8 mouse cellular contexts compared by ENCODE assay signal in genomic region chr19:41264331-41264799, GRCm38 (mm10). TPM values are rescaled to one million over a fixed set of nuclear protein-coding genes. Genes with fewer than 3 reads are reported as not detected.
DNase-seq lines count a peak whose midpoint lies in the region; ATAC-seq lines count a peak whose summit lies in the region.

No protein-coding gene starts in this region.

- no peaks in the 10 kb centered on the region for H3K36me3 ChIP-seq in kidney, embryonic 14.5 days (ENCODE audit: control insufficient read depth, insufficient read depth, low read length)
- H3K36me3 ChIP-seq in forebrain, embryonic 10.5 days (replicated peaks), result peaks cover 9% of the 10 kb centered on the region; the same call in 1 of the 2 replicates
- no peaks in the 10 kb centered on the region for H3K36me3 ChIP-seq in limb, embryonic 15.5 days
- peaks cover 2% of the 10 kb centered on the region; the same call in 1 of the 2 replicates for H3K36me3 ChIP-seq in stomach, embryonic 14.5 days (ENCODE audit: control insufficient read depth, insufficient read depth, low read length)

- H3K9ac ChIP-seq in kidney, embryonic 14.5 days (ENCODE audit: low read depth, low read length), result peak overlapping the region; percentile 98
- H3K9ac ChIP-seq in limb, embryonic 15.5 days, result peak overlapping the region; percentile 95
- H3K9ac ChIP-seq in stomach, embryonic 14.5 days (replicated peaks; ENCODE audit: low read depth, low read length), result peak overlapping the region; percentile 85

- 33% methylated on average over 13 of the region's 13 CpGs for WGBS in kidney, embryonic 14.5 days
- 43% methylated on average over 13 of the region's 13 CpGs for WGBS in forebrain, embryonic 10.5 days
- 30% methylated on average over 13 of the region's 13 CpGs for WGBS in limb, embryonic 15.5 days
- WGBS in stomach, embryonic 14.5 days, result 33% methylated on average over 13 of the region's 13 CpGs

- peak overlapping the region; percentile 98 for H3K27ac ChIP-seq in kidney, embryonic 14.5 days (ENCODE audit: low read depth, low read length)
- peak overlapping the region; percentile 98 for H3K27ac ChIP-seq in forebrain, embryonic 10.5 days
- H3K27ac ChIP-seq in limb, embryonic 15.5 days, result peak overlapping the region; percentile 98
- H3K27ac ChIP-seq in stomach, embryonic 14.5 days (ENCODE audit: low read length), result peak overlapping the region; percentile 96

- peak overlapping the region; percentile 45 for H3K4me2 ChIP-seq in kidney, embryonic 14.5 days (replicated peaks; ENCODE audit: low read depth, low read length)
- peak overlapping the region; percentile 59 for H3K4me2 ChIP-seq in limb, embryonic 15.5 days
- peak overlapping the region; percentile 45 for H3K4me2 ChIP-seq in stomach, embryonic 14.5 days (replicated peaks; ENCODE audit: low read depth, low read length)

- no peaks in the 10 kb centered on the region for H3K9me3 ChIP-seq in kidney, embryonic 14.5 days (ENCODE audit: control insufficient read depth, low read length)
- H3K9me3 ChIP-seq in forebrain, embryonic 10.5 days, result no peaks in the 10 kb centered on the region
- no peaks in the 10 kb centered on the region for H3K9me3 ChIP-seq in limb, embryonic 15.5 days
- H3K9me3 ChIP-seq in stomach, embryonic 14.5 days (ENCODE audit: control insufficient read depth, low read depth, low read length), result no peaks in the 10 kb centered on the region

- peak overlapping the region; percentile 95 for H3K4me3 ChIP-seq in kidney, embryonic 14.5 days (ENCODE audit: low read length)
- H3K4me3 ChIP-seq in forebrain, embryonic 10.5 days, result peak overlapping the region; percentile 96
- peak overlapping the region; percentile 89 for H3K4me3 ChIP-seq in limb, embryonic 15.5 days
- H3K4me3 ChIP-seq in stomach, embryonic 14.5 days (ENCODE audit: low read depth, low read length), result peak overlapping the region; percentile 95

- DNase-seq in kidney, postnatal 10 days, result no peak
- DNase-seq in MEL-GATA-1-ER (ENCODE audit: extremely low read depth, low read depth), result peak; percentile 44
- no peak for DNase-seq in forebrain, embryonic 10.5 days (ENCODE audit: extremely low spot score, low spot score)
- DNase-seq in natural killer cell, adult 2 months (ENCODE audit: low spot score in 2 of 2), result no peak
- DNase-seq in kidney, postnatal 4 days, result no peak

- peaks cover 10% of the 10 kb centered on the region; the same call in 1 of the 2 replicates for H3K4me1 ChIP-seq in kidney, embryonic 14.5 days (ENCODE audit: control insufficient read depth, insufficient read depth, low read length)
- peaks cover 40% of the 10 kb centered on the region for H3K4me1 ChIP-seq in forebrain, embryonic 10.5 days
- H3K4me1 ChIP-seq in limb, embryonic 15.5 days, result peaks cover 23% of the 10 kb centered on the region
- H3K4me1 ChIP-seq in stomach, embryonic 14.5 days (ENCODE audit: control insufficient read depth, insufficient read depth, low read length), result peaks cover 16% of the 10 kb centered on the region

- H3K27me3 ChIP-seq in kidney, embryonic 14.5 days (ENCODE audit: control insufficient read depth, insufficient read depth, low read length), result no peaks in the 10 kb centered on the region
- no peaks in the 10 kb centered on the region for H3K27me3 ChIP-seq in forebrain, embryonic 10.5 days (ENCODE audit: poor library complexity, severe bottlenecking)
- H3K27me3 ChIP-seq in limb, embryonic 15.5 days, result no peaks in the 10 kb centered on the region
- H3K27me3 ChIP-seq in stomach, embryonic 14.5 days (ENCODE audit: control insufficient read depth, insufficient read depth, low read length), result no peaks in the 10 kb centered on the region

- ATAC-seq in kidney, embryonic 14.5 days (ENCODE audit: low FRiP score, low TSS enrichment), result no peak
- ATAC-seq in limb, embryonic 15.5 days (ENCODE audit: insufficient number of reproducible peaks, low FRiP score, low TSS enrichment, low read depth), result no peak
- ATAC-seq in stomach, embryonic 14.5 days (ENCODE audit: insufficient number of reproducible peaks, insufficient read depth, low FRiP score, low read depth), result no peak

RNA-seq across cellular contexts. Expression of gene Tm9sf3, which starts 0.6 kb away (rescaled TPM):
- 86.0 and 149 TPM in 2 replicates for polyA plus RNA-seq in kidney, embryonic 14.5 days (2014; fragmentation: Nextera tagmentation; extraction: Ambion mirVana)
- 92.8 and 104 TPM in 2 replicates for polyA plus RNA-seq in forebrain, embryonic 10.5 days (2016; fragmentation: Nextera tagmentation; extraction: Ambion mirVana)
- 129 and 147 TPM in 2 replicates for polyA plus RNA-seq in limb, embryonic 15.5 days (2015; fragmentation: Nextera tagmentation; extraction: Ambion mirVana)
- 141 and 169 TPM in 2 replicates for polyA plus RNA-seq in stomach, embryonic 14.5 days (2014; fragmentation: Nextera tagmentation; extraction: Ambion mirVana)

RNA-seq across cellular contexts. Expression of gene Tll2, which starts 57.7 kb away (rescaled TPM):
- not detected in 2 replicates for polyA plus RNA-seq in kidney, embryonic 14.5 days (2014; fragmentation: Nextera tagmentation; extraction: Ambion mirVana)
- 1.1 and 1.2 TPM in 2 replicates for polyA plus RNA-seq in forebrain, embryonic 10.5 days (2016; fragmentation: Nextera tagmentation; extraction: Ambion mirVana)
- 0.46 and 0.52 TPM in 2 replicates for polyA plus RNA-seq in limb, embryonic 15.5 days (2015; fragmentation: Nextera tagmentation; extraction: Ambion mirVana)
- 0.14 and 0.25 TPM in 2 replicates for polyA plus RNA-seq in stomach, embryonic 14.5 days (2014; fragmentation: Nextera tagmentation; extraction: Ambion mirVana)
